Mouse (Mus musculus): ENCODE measurements around the gene Ptprn2. TPM values are rescaled to one million over a fixed set of nuclear protein-coding genes. Genes with fewer than 3 reads are reported as not detected.

Gene Ptprn2
- polyA plus RNA-seq, 1 experiment: 0.95 TPM

GRCm38 (mm10) chr12:116473264-116473663 is 12.3 kb upstream of the Ptprn2 start:
- 65% methylated on average over 2 of the region's 2 CpGs for WGBS
- Histone ChIP-seq H3K4me1 (ENCODE audit: control insufficient read depth, insufficient read depth, low read length) (no peaks in the 10 kb centered on the region), H3K4me3 (replicated peaks; ENCODE audit: extremely low read depth, low read depth, low read length) (no peak overlapping the region)
- DNase-seq: no peak
- no peak for TF ChIP-seq POLR2A (IDR thresholded peaks at IDR 0.05; ENCODE audit: borderline replicate concordance, extremely low read depth, low read depth, low read length)
- TF ChIP-seq CTCF (IDR thresholded peaks at IDR 0.05; ENCODE audit: insufficient read depth, low read length): no peak

- no peak for DNase-seq
- TF ChIP-seq CTCF (IDR thresholded peaks at IDR 0.05; ENCODE audit: insufficient read depth, low read length) (no peak), POLR2A (IDR thresholded peaks at IDR 0.05; ENCODE audit: borderline replicate concordance, extremely low read depth, low read depth, low read length) (no peak)
- Histone ChIP-seq H3K4me3 (replicated peaks; ENCODE audit: extremely low read depth, low read depth, low read length) (no peak overlapping the region), H3K4me1 (ENCODE audit: control insufficient read depth, insufficient read depth, low read length) (no peaks in the 10 kb centered on the region)
These were observed 11.8 kb upstream of the Ptprn2 start for GRCm38 (mm10) chr12:116473761-116474160.

GRCm38 (mm10) chr12:116474676-116475075 is 10.8 kb upstream of the Ptprn2 start:
- WGBS: 63% methylated on average over 3 of the region's 3 CpGs
- Histone ChIP-seq H3K4me3 (replicated peaks; ENCODE audit: extremely low read depth, low read depth, low read length) (no peak overlapping the region), H3K4me1 (ENCODE audit: control insufficient read depth, insufficient read depth, low read length) (no peaks in the 10 kb centered on the region)
- DNase-seq: no peak
- no peak for TF ChIP-seq POLR2A (IDR thresholded peaks at IDR 0.05; ENCODE audit: borderline replicate concordance, extremely low read depth, low read depth, low read length)
- TF ChIP-seq CTCF (IDR thresholded peaks at IDR 0.05; ENCODE audit: insufficient read depth, low read length): no peak

GRCm38 (mm10) chr12:116478771-116479170 is 6.7 kb upstream of the Ptprn2 start:
- 43% methylated on average over 1 of the region's 1 CpGs for WGBS
- no peak for DNase-seq
- Histone ChIP-seq H3K4me3 (replicated peaks; ENCODE audit: extremely low read depth, low read depth, low read length) (no peak overlapping the region), H3K4me1 (ENCODE audit: control insufficient read depth, insufficient read depth, low read length) (no peaks in the 10 kb centered on the region)
- no peak for TF ChIP-seq CTCF (IDR thresholded peaks at IDR 0.05; ENCODE audit: insufficient read depth, low read length)
- no peak for TF ChIP-seq POLR2A (IDR thresholded peaks at IDR 0.05; ENCODE audit: borderline replicate concordance, extremely low read depth, low read depth, low read length)

GRCm38 (mm10) chr12:116481921-116482320 is 3.6 kb upstream of the Ptprn2 start:
- 71% methylated on average over 1 of the region's 1 CpGs for WGBS
- peaks cover 4% of the 10 kb centered on the region for H3K4me1 ChIP-seq (ENCODE audit: control insufficient read depth, insufficient read depth, low read length)
- no peak overlapping the region for H3K4me3 ChIP-seq (replicated peaks; ENCODE audit: extremely low read depth, low read depth, low read length)
- no peak for DNase-seq
- TF ChIP-seq POLR2A (IDR thresholded peaks at IDR 0.05; ENCODE audit: borderline replicate concordance, extremely low read depth, low read depth, low read length): no peak
- TF ChIP-seq CTCF (IDR thresholded peaks at IDR 0.05; ENCODE audit: insufficient read depth, low read length): no peak

- DNase-seq: no peak
- TF ChIP-seq CTCF (IDR thresholded peaks at IDR 0.05; ENCODE audit: insufficient read depth, low read length) (no peak), POLR2A (IDR thresholded peaks at IDR 0.05; ENCODE audit: borderline replicate concordance, extremely low read depth, low read depth, low read length) (no peak)
- 18% methylated on average over 2 of the region's 2 CpGs for WGBS
- Histone ChIP-seq H3K4me1 (ENCODE audit: control insufficient read depth, insufficient read depth, low read length) (peaks cover 4% of the 10 kb centered on the region), H3K4me3 (replicated peaks; ENCODE audit: extremely low read depth, low read depth, low read length) (no peak overlapping the region)
These were observed 1.9 kb upstream of the Ptprn2 start for GRCm38 (mm10) chr12:116483581-116483980.

- no peak for DNase-seq
- Histone ChIP-seq H3K4me1 (ENCODE audit: control insufficient read depth, insufficient read depth, low read length) (peaks cover 4% of the 10 kb centered on the region), H3K4me3 (replicated peaks; ENCODE audit: extremely low read depth, low read depth, low read length) (no peak overlapping the region)
- WGBS: 74% methylated on average over 8 of the region's 8 CpGs
- TF ChIP-seq CTCF (IDR thresholded peaks at IDR 0.05; ENCODE audit: insufficient read depth, low read length) (no peak), POLR2A (IDR thresholded peaks at IDR 0.05; ENCODE audit: borderline replicate concordance, extremely low read depth, low read depth, low read length) (no peak)
These were observed 529 bp upstream of the Ptprn2 start for GRCm38 (mm10) chr12:116484991-116485390.

GRCm38 (mm10) chr12:116486404-116486730 is 847 bp downstream of the Ptprn2 start:
- 5% methylated on average over 10 of the region's 10 CpGs for WGBS
- Histone ChIP-seq H3K4me3 (replicated peaks; ENCODE audit: extremely low read depth, low read depth, low read length) (peak overlapping the region; percentile 25), H3K4me1 (ENCODE audit: control insufficient read depth, insufficient read depth, low read length) (peaks cover 4% of the 10 kb centered on the region)
- no peak for DNase-seq
- TF ChIP-seq CTCF (IDR thresholded peaks at IDR 0.05; ENCODE audit: insufficient read depth, low read length): no peak
- TF ChIP-seq POLR2A (IDR thresholded peaks at IDR 0.05; ENCODE audit: borderline replicate concordance, extremely low read depth, low read depth, low read length): no peak

GRCm38 (mm10) chr12:116488836-116489235 is 3.3 kb downstream of the Ptprn2 start:
- WGBS: 50% methylated on average over 8 of the region's 8 CpGs
- Histone ChIP-seq H3K4me3 (replicated peaks; ENCODE audit: extremely low read depth, low read depth, low read length) (no peak overlapping the region), H3K4me1 (ENCODE audit: control insufficient read depth, insufficient read depth, low read length) (peaks cover 4% of the 10 kb centered on the region)
- DNase-seq: no peak
- TF ChIP-seq POLR2A (IDR thresholded peaks at IDR 0.05; ENCODE audit: borderline replicate concordance, extremely low read depth, low read depth, low read length) (no peak), CTCF (IDR thresholded peaks at IDR 0.05; ENCODE audit: insufficient read depth, low read length) (no peak)

GRCm38 (mm10) chr12:116490575-116491356 is 5.2 kb downstream of the Ptprn2 start:
- DNase-seq: no peak
- WGBS: 69% methylated on average over 5 of the region's 5 CpGs
- no peak for TF ChIP-seq POLR2A (IDR thresholded peaks at IDR 0.05; ENCODE audit: borderline replicate concordance, extremely low read depth, low read depth, low read length)
- TF ChIP-seq CTCF (IDR thresholded peaks at IDR 0.05; ENCODE audit: insufficient read depth, low read length): no peak
- Histone ChIP-seq H3K4me3 (replicated peaks; ENCODE audit: extremely low read depth, low read depth, low read length) (no peak overlapping the region), H3K4me1 (ENCODE audit: control insufficient read depth, insufficient read depth, low read length) (peaks cover 4% of the 10 kb centered on the region)

All from lung, adult 2 months (tissue).